Mouse (Mus musculus) neural tube, embryonic 11.5 days (tissue): ENCODE data around the gene Castor2. TPM values are rescaled to one million over a fixed set of nuclear protein-coding genes. Genes with fewer than 3 reads are reported as not detected.
A peak's percentile ranks its signal among the peaks of the same experiment; 100 is the strongest.

Experiments used
- ATAC-seq: fragments of 200-750 bp; cut with Nextera tagmentation; 2 replicates; pipeline ENCODE4 v1.8.0; 2017; ENCODE audit warnings: moderate number of reproducible peaks, mild to moderate bottlenecking, moderate TSS enrichment, moderate library complexity; ENCODE audit not compliant: insufficient read depth, low FRiP score, low TSS enrichment
- DNase-seq: peaks from one replicate; pipeline ENCODE4 v3.0.0-alpha.2; 2015; ENCODE audit warnings: low spot score
- H3K27ac ChIP-seq: fragments of 300-500 bp; sonication (generic); 2 replicates; pipeline ENCODE4 v1.5.1; 2014; ENCODE audit warnings: low read depth, mild to moderate bottlenecking, low read length
- H3K27me3 ChIP-seq: fragments of 300-500 bp; sonication (generic); 2 replicates; pipeline ENCODE4 v1.6.1; 2014; ENCODE audit warnings: mild to moderate bottlenecking, low read length, mixed read lengths; ENCODE audit not compliant: control insufficient read depth, insufficient read depth
- H3K36me3 ChIP-seq: fragments of 300-500 bp; sonication (generic); 2 replicates; pipeline ENCODE4 v1.6.1; 2014; ENCODE audit warnings: mild to moderate bottlenecking, low read length, moderate library complexity, mixed read lengths; ENCODE audit not compliant: control insufficient read depth, insufficient read depth
- H3K4me1 ChIP-seq: fragments of 300-500 bp; sonication (generic); 2 replicates; pipeline ENCODE4 v1.6.1; 2014; ENCODE audit warnings: low read length, mixed read lengths; ENCODE audit not compliant: control insufficient read depth, insufficient read depth
- H3K4me2 ChIP-seq: fragments of 300-500 bp; sonication (generic); 2 replicates; pipeline ENCODE4 v1.6.1; 2014; ENCODE audit warnings: low read depth, mild to moderate bottlenecking, moderate library complexity
- H3K4me3 ChIP-seq: fragments of 300-500 bp; sonication (generic); 2 replicates; pipeline ENCODE4 v1.5.1; 2014; ENCODE audit warnings: low read depth, low read length
- H3K9ac ChIP-seq: fragments of 300-500 bp; sonication (generic); 2 replicates; pipeline ENCODE4 v1.6.1; 2014; ENCODE audit warnings: mild to moderate bottlenecking, low read length
- H3K9me3 ChIP-seq: fragments of 300-500 bp; sonication (generic); 2 replicates; pipeline ENCODE4 v1.6.1; 2016; ENCODE audit warnings: low read length; ENCODE audit not compliant: control insufficient read depth
- WGBS: fragments of 180-500 bp; shearing (Covaris S2); extraction: QIAGEN DNeasy Blood & Tissue Kit; methylation state at CpG from one replicate; pipeline ENCODE4 v1.1.7; 2014; 5-methylcytosine and 5-hydroxymethylcytosine counted together
- polyA plus RNA-seq: library from polyadenylated mRNA; unstranded; fragments of >200 nt; fragmentation: Nextera tagmentation; extraction: Ambion mirVana; gene quantifications from 2 replicates; pipeline ENCODE4 v1.2.1, GENCODE M21; 2014

Gene Castor2
- 12.5 and 12.6 TPM in 2 replicates for polyA plus RNA-seq

DNA sequence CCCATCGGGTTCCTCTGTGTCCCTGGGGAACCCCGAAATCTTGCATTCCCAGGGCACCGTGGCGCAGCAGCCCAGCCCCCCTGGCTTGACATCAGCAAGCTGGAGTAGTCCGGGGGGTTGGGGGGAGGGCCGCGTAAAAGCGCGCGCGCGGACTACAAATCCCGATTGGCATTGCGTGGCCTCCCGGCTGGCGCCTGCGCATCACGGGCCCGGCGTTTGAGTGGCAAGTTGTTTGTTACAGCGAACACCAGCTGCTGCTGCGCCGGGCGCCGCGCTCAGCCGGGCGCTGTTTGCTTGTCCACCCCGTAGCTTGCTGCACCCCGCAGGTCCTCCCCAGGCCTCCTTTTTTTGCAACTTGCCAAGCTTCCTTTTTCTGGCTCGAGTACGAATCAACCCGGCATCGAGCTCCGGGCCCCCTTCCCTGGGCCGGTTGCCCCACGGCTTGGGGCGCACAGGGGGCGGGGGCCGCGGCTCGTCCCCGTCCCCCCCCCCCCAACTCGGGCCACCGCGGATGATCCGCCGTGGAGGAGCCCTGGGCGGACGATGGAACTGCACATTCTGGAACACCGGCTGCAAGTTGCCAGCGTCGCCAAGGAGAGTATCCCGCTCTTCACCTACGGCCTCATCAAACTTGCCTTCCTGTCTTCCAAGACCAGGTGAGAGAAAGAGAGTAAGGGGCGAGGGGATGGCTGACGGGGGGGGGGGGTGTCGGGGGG lies at the start of gene Castor2:
TSS of gene Castor2 (plus strand) at position 216 of the 716 bp plus-strand sequence.
- 0% methylated on average over 55 of the region's 58 CpGs for WGBS
- Histone ChIP-seq H3K27ac (peak within 1 kb of the TSS; percentile 71), H3K9me3 (no peaks in the 10 kb centered on the region), H3K27me3 (no peaks in the 10 kb centered on the region), H3K4me1 (no peaks in the 10 kb centered on the region), H3K9ac (peak within 1 kb of the TSS; percentile 80), H3K4me3 (peak within 1 kb of the TSS; percentile 71), H3K36me3 (no peaks in the 10 kb centered on the region), H3K4me2 (peak within 1 kb of the TSS; percentile 64)
- ATAC-seq (peak; percentile 90), DNase-seq (peak; percentile 95)

DNA sequence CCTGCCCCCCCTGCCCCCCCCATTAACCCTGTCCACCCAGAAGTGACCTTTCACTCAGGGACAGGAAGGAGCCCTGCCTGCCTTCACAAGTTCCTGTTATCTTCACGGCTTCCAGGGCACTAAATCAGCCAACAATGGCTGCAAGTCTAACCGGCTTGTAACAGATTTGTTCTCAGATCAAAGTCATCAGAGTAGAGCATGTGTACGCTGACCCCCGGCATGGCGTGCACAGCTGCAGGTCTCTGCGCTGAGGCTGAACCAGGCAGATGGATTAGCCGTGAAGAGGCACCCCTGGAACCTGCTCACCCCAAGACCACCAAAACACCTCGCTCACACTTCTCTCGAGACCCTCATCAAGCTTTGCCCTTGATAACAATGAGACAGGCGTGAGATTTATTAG lies 48.8 kb upstream of the Castor2 start:
- H3K4me3 ChIP-seq = no peak overlapping the region
- no peak overlapping the region for H3K4me2 ChIP-seq
- H3K9ac ChIP-seq = no peak overlapping the region
- ATAC-seq (no peak), DNase-seq (peak; percentile 23)
- whole genome bisulfite sequencing = 11% methylated on average over 10 of the region's 10 CpGs
- no peaks in the 10 kb centered on the region for H3K36me3 ChIP-seq
- H3K27me3 ChIP-seq = no peaks in the 10 kb centered on the region
- 0 out of 2 replicates have a peak, but pooled peaks cover 6% of the 10 kb centered on the region for H3K4me1 ChIP-seq
- no peaks in the 10 kb centered on the region for H3K9me3 ChIP-seq
- H3K27ac ChIP-seq = no peak overlapping the region

DNA sequence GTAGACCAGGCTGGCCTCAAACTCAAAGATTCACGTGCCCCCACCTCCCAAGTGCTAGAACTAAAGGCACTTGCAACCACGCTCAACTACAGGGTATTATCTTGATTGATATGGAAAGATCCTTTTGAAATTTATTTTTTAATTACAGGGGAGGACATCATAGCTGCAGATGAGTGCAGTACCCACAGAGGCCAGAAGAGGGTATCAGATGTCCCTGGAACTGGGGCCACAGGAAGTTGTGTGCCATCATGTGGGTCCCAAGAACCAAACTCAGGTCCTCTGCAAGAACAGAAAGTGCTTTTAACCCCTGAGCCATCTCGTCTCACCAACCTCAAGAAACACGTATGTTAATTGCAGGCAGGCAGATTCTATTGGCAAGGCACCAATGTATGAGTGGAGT lies 46.9 kb upstream of the Castor2 start:
- H3K27me3 ChIP-seq = no peaks in the 10 kb centered on the region
- H3K27ac ChIP-seq = no peak overlapping the region
- no peak for ATAC-seq
- H3K4me2 ChIP-seq = no peak overlapping the region
- no peak overlapping the region for H3K9ac ChIP-seq
- 0 out of 2 replicates have a peak, but pooled peaks cover 6% of the 10 kb centered on the region for H3K4me1 ChIP-seq
- no peaks in the 10 kb centered on the region for H3K36me3 ChIP-seq
- DNase-seq = no peak
- H3K4me3 ChIP-seq = no peak overlapping the region
- no peaks in the 10 kb centered on the region for H3K9me3 ChIP-seq
- WGBS = 88% methylated on average over 4 of the region's 4 CpGs

DNA sequence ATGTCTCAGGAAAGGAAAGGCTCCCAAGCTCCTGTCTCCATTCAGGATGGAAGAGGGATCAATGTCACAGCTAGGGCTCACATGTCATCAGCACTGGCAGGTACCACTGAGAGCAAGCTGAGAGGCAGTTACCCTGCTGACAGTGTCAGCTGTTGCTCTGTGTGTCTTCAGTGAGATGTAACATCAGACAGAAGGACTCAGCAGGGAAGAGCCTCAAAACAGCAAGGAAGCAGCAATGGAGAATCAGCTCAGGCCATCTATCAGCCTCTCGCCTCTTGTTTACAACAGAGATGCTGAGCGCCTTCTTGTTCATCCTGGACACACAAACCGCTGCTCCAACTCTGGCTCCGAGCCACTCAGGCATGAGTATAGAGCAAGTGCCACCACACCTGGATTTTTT lies 45.0 kb upstream of the Castor2 start:
- no peak overlapping the region for H3K4me2 ChIP-seq
- no peak for ATAC-seq
- no peaks in the 10 kb centered on the region for H3K36me3 ChIP-seq
- WGBS = 60% methylated on average over 4 of the region's 4 CpGs
- H3K9ac ChIP-seq = no peak overlapping the region
- H3K4me1 ChIP-seq = 0 out of 2 replicates have a peak, but pooled peaks cover 9% of the 10 kb centered on the region
- H3K27ac ChIP-seq = no peak overlapping the region
- no peak overlapping the region for H3K4me3 ChIP-seq
- H3K9me3 ChIP-seq = no peaks in the 10 kb centered on the region
- DNase-seq = no peak
- no peaks in the 10 kb centered on the region for H3K27me3 ChIP-seq

DNA sequence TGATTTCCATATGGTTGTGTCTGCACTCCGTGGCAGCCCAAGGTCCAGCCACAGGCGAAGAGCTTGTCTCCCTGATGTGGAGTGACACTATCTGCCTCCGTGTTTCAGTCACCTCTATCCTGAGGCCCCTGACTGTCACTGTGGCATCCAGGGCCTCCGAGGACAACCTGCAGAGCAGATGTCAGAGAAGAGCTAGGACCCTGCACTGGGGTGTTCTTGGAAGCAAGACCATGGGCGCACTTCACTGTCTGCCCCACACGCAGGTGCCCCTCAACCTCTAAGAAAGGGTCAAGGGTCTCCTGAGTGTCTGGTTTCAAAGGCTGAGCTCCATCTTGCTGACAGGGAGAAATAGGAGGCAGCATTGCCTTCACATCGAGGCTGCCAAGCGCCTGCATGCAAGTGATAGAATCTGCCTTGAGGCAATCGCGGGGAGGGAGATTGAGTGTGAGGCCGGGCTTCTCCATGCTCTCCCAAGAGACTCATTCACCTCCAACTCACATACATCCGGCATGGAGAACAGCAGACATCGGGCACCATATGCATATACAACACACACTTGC lies 40.6 kb upstream of the Castor2 start:
- ATAC-seq = no peak
- Histone ChIP-seq H3K9ac (no peak overlapping the region), H3K4me2 (no peak overlapping the region), H3K4me1 (0 out of 2 replicates have a peak, but pooled peaks cover 3% of the 10 kb centered on the region), H3K27ac (no peak overlapping the region), H3K36me3 (no peaks in the 10 kb centered on the region), H3K4me3 (no peak overlapping the region), H3K27me3 (no peaks in the 10 kb centered on the region), H3K9me3 (no peaks in the 10 kb centered on the region)
- peak; percentile 33 for DNase-seq
- 52% methylated on average over 13 of the region's 13 CpGs for WGBS

DNA sequence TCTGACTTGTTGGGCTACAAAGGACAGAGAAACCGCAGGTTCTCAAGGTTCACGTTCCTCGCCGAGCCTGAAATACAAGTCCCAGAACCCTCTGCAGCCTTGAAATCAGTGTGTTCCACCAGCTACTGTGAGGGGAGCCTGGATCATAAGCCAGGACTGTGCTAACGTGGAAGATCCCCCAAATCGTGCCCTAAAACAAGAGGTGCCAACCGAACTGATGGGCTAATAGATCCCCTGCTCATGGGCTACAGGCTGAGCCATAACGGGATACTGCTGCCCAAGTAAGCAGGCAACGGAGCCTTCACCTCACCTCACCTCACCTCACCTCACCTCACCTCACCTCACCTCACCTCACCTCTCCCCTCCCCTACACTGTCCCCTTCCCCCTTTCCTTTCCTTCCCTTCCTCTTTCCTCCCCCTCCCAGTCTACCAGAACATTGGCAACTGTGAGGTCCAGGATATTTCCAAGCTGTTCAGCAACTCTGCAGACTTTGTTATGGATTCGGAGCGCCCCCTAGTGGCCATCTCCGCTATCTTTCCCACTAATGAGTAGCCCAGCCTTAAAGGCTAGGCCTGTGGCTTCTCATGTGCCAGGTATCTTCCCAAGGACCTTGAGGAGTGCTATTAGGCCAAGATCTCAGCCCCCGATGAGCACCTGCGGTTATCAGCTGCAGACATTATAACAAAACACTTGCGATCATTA lies 36.0 kb upstream of the Castor2 start:
- H3K27me3 ChIP-seq = no peaks in the 10 kb centered on the region
- peak; percentile 55 for ATAC-seq

DNA sequence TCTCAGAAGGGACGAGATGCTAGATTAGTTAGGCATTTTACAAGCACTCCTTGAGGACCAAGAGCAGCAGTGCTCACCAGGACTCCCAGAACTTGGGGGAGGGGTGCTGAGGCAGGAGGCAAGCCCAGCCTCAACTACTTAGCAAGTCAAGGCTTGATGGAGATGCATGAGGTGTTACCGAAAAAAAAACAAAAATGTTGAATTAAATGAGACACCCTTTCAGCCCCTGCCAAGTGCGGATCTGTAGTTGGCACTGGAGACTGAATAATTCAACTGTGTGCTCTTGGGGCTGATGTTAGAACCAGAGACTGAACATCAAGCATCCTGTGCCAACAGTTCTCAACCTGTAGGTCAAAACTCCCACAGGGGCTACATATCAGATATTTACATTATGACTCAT lies 33.2 kb upstream of the Castor2 start:
- DNase-seq = no peak
- WGBS = 44% methylated on average over 3 of the region's 3 CpGs

More for the DNA sequence above, 36.0 kb upstream of the Castor2 start:
- Histone ChIP-seq H3K36me3 (no peaks in the 10 kb centered on the region), H3K9me3 (no peaks in the 10 kb centered on the region), H3K27ac (no peak overlapping the region), H3K9ac (no peak overlapping the region), H3K4me2 (no peak overlapping the region), H3K4me1 (0 out of 2 replicates have a peak, but pooled peaks cover 3% of the 10 kb centered on the region), H3K4me3 (no peak overlapping the region)
- 51% methylated on average over 15 of the region's 15 CpGs for WGBS
- DNase-seq = peak; percentile 85

DNA sequence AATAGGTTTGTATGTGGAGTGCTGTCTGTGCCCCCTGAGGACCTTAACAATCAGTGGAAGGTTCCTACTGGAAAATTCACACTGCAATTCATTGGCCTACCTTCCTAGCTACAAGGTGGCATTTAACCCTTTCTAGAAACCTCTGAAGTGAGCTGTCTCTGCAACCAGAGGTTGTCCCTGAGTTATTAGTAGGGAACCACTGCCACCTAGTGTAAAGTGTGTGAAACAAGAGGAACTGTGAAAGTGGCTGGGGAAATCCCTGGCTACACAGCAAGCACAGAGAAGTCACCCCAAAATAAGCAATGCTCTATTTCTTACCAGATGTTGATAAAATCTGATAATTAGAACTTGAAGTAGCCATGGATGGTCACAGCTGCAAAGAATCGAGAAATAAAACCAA lies 31.6 kb upstream of the Castor2 start:
- no peak for ATAC-seq
- Histone ChIP-seq H3K27me3 (no peaks in the 10 kb centered on the region), H3K9me3 (no peaks in the 10 kb centered on the region), H3K4me3 (no peak overlapping the region), H3K4me1 (no peaks in the 10 kb centered on the region), H3K27ac (no peak overlapping the region), H3K36me3 (no peaks in the 10 kb centered on the region), H3K9ac (no peak overlapping the region), H3K4me2 (no peak overlapping the region)
- DNase-seq = no peak
- 35% methylated on average over 1 of the region's 1 CpGs for WGBS

More for the DNA sequence above, 33.2 kb upstream of the Castor2 start:
- H3K4me2 ChIP-seq = no peak overlapping the region
- H3K9ac ChIP-seq = no peak overlapping the region
- H3K27me3 ChIP-seq = no peaks in the 10 kb centered on the region
- no peaks in the 10 kb centered on the region for H3K36me3 ChIP-seq
- H3K4me3 ChIP-seq = no peak overlapping the region
- no peaks in the 10 kb centered on the region for H3K4me1 ChIP-seq
- no peak overlapping the region for H3K27ac ChIP-seq
- no peak for ATAC-seq
- no peaks in the 10 kb centered on the region for H3K9me3 ChIP-seq
